7 mouse cellular contexts compared by ENCODE assay signal in genomic region chr12:55820119-55820660, GRCm38 (mm10). TPM values are rescaled to one million over a fixed set of nuclear protein-coding genes. Genes with fewer than 3 reads are reported as not detected.
DNase-seq lines count a peak whose midpoint lies in the region; ATAC-seq and TF ChIP-seq lines count a peak whose summit lies in the region.

No protein-coding gene starts in this region.

- no peaks in the 10 kb centered on the region for H3K27me3 ChIP-seq in ES-Bruce4 (ENCODE audit: control insufficient read depth, insufficient read depth, low read length, poor library complexity, severe bottlenecking)
- no peaks in the 10 kb centered on the region for H3K27me3 ChIP-seq in embryonic facial prominence, embryonic 13.5 days
- H3K27me3 ChIP-seq in heart, embryonic 13.5 days (replicated peaks): no peaks in the 10 kb centered on the region

- H3K9me3 ChIP-seq in ES-Bruce4 (replicated peaks; ENCODE audit: control insufficient read depth, insufficient read depth, low read length, poor library complexity, severe bottlenecking): no peaks in the 10 kb centered on the region
- no peaks in the 10 kb centered on the region for H3K9me3 ChIP-seq in embryonic facial prominence, embryonic 13.5 days
- H3K9me3 ChIP-seq in heart, embryonic 13.5 days: no peaks in the 10 kb centered on the region

- no peak for TF ChIP-seq EP300 in ES-Bruce4 (IDR thresholded peaks at IDR 0.05; ENCODE audit: insufficient read depth, low read depth, low read length)

- no peak overlapping the region for H3K27ac ChIP-seq in ES-Bruce4 (ENCODE audit: insufficient read depth, low read length)
- H3K27ac ChIP-seq in embryonic facial prominence, embryonic 13.5 days: peak overlapping the region; percentile 92
- H3K27ac ChIP-seq in heart, embryonic 13.5 days (replicated peaks): peak overlapping the region; percentile 98

- peak overlapping the region; percentile 63 for H3K4me2 ChIP-seq in embryonic facial prominence, embryonic 13.5 days
- peak overlapping the region; percentile 80 for H3K4me2 ChIP-seq in heart, embryonic 13.5 days

- no peak for TF ChIP-seq CTCF in ES-Bruce4 (IDR thresholded peaks at IDR 0.05; ENCODE audit: low read depth, low read length)

- ATAC-seq in embryonic facial prominence, embryonic 13.5 days (ENCODE audit: insufficient number of reproducible peaks, insufficient read depth, low FRiP score, low TSS enrichment, low read depth): peak; percentile 27; the same call in 1 of the 2 replicates
- peak; percentile 23; the same call in 1 of the 2 replicates for ATAC-seq in heart, embryonic 13.5 days (ENCODE audit: extremely low read depth, insufficient number of reproducible peaks, low FRiP score, low TSS enrichment)

- H3K9ac ChIP-seq in ES-Bruce4 (ENCODE audit: low read depth, poor library complexity, severe bottlenecking): peak overlapping the region; percentile 90
- peak overlapping the region; percentile 86 for H3K9ac ChIP-seq in embryonic facial prominence, embryonic 13.5 days
- H3K9ac ChIP-seq in heart, embryonic 13.5 days: peak overlapping the region; percentile 95

- peak; percentile 61 for DNase-seq in R1 (ENCODE audit: low read depth, low spot score)
- DNase-seq in kidney, postnatal 10 days: peak; percentile 36
- peak; percentile 48 for DNase-seq in lung, postnatal 10 days
- peak; percentile 8 for DNase-seq in right cerebral cortex, postnatal 4 days

- under 1% methylated on average over 32 of the region's 35 CpGs for WGBS in embryonic facial prominence, embryonic 13.5 days
- under 1% methylated on average over 35 of the region's 35 CpGs for WGBS in heart, embryonic 13.5 days

- peak overlapping the region; percentile 83 for H3K4me3 ChIP-seq in ES-Bruce4 (ENCODE audit: low read depth, low read length)
- H3K4me3 ChIP-seq in embryonic facial prominence, embryonic 13.5 days: peak overlapping the region; percentile 93
- peak overlapping the region; percentile 95 for H3K4me3 ChIP-seq in heart, embryonic 13.5 days

- no peaks in the 10 kb centered on the region for H3K36me3 ChIP-seq in ES-Bruce4 (ENCODE audit: control insufficient read depth, insufficient read depth, low read length, poor library complexity, severe bottlenecking)
- no peaks in the 10 kb centered on the region for H3K36me3 ChIP-seq in embryonic facial prominence, embryonic 13.5 days
- no peaks in the 10 kb centered on the region for H3K36me3 ChIP-seq in heart, embryonic 13.5 days

- TF ChIP-seq POLR2A in ES-Bruce4 (IDR thresholded peaks at IDR 0.05; ENCODE audit: insufficient read depth, low read length): no peak

- no peaks in the 10 kb centered on the region for H3K4me1 ChIP-seq in ES-Bruce4 (ENCODE audit: control insufficient read depth, insufficient read depth, low read length)
- H3K4me1 ChIP-seq in embryonic facial prominence, embryonic 13.5 days: peaks cover 3% of the 10 kb centered on the region; the same call in 1 of the 2 replicates
- peaks cover 22% of the 10 kb centered on the region for H3K4me1 ChIP-seq in heart, embryonic 13.5 days

RNA-seq across cellular contexts. Expression of gene Ralgapa1, which starts 0.8 kb away (rescaled TPM):
- polyA plus RNA-seq in ES-Bruce4 (2011; ENCODE audit: insufficient read depth, insufficient read length, low read depth, missing spikeins): 26.0 and 34.7 TPM in 2 replicates
- polyA plus RNA-seq in embryonic facial prominence, embryonic 13.5 days (2015; fragmentation: Nextera tagmentation; extraction: Ambion mirVana): 18.6 and 18.8 TPM in 2 replicates
- 12.3 and 13.0 TPM in 2 replicates for polyA plus RNA-seq in heart, embryonic 13.5 days (2015; fragmentation: Nextera tagmentation; extraction: Ambion mirVana)

RNA-seq across cellular contexts. Expression of gene Brms1l, which starts 15.9 kb away (rescaled TPM):
- 29.7 and 37.0 TPM in 2 replicates for polyA plus RNA-seq in ES-Bruce4 (2011; ENCODE audit: insufficient read depth, insufficient read length, low read depth, missing spikeins)
- polyA plus RNA-seq in embryonic facial prominence, embryonic 13.5 days (2015; fragmentation: Nextera tagmentation; extraction: Ambion mirVana): 54.2 and 58.4 TPM in 2 replicates
- polyA plus RNA-seq in heart, embryonic 13.5 days (2015; fragmentation: Nextera tagmentation; extraction: Ambion mirVana): 26.3 and 28.8 TPM in 2 replicates

Comparison
In these comparisons a context has a peak if more than half of its experiments do, and no peak if none do; other contexts are left out.
1. DNase-seq: peak in every context shown above with its lines; median percentile 61 in R1; 48 in lung, postnatal 10 days; 36 in kidney, postnatal 10 days; 8 in right cerebral cortex, postnatal 4 days.